Mouse (Mus musculus) erythroblast, embryonic 14.5 days (primary cell): ENCODE measurements around the gene March10. TPM values are rescaled to one million over a fixed set of nuclear protein-coding genes. Genes with fewer than 3 reads are reported as not detected.

Experiments used
- H3K27me3 ChIP-seq: 2 replicates; pipeline ENCODE4 v1.6.1; 2012; ENCODE audit warnings: inconsistent platforms; ENCODE audit not compliant: control insufficient read depth
- H3K36me3 ChIP-seq: 2 replicates; pipeline ENCODE4 v1.6.1; 2012; ENCODE audit warnings: mild to moderate bottlenecking, inconsistent platforms; ENCODE audit not compliant: control insufficient read depth
- H3K4me1 ChIP-seq: 2 replicates; pipeline ENCODE4 v1.6.1; 2012; ENCODE audit warnings: inconsistent platforms; ENCODE audit not compliant: control insufficient read depth
- H3K4me3 ChIP-seq: replicated peaks from 2 replicates; pipeline ENCODE3; 2012; ENCODE audit warnings: moderate library complexity, mild to moderate bottlenecking, inconsistent platforms
- H3K9me3 ChIP-seq: 2 replicates; pipeline ENCODE4 v1.6.1; 2012; ENCODE audit warnings: low read length, inconsistent platforms, mixed read lengths; ENCODE audit not compliant: control insufficient read depth
- GATA1 ChIP-seq: IDR thresholded peaks from 2 replicates; pipeline ENCODE4 v1.6.1; 2012; ENCODE audit warnings: low read length, inconsistent platforms, mixed read lengths
- TAL1 ChIP-seq: IDR thresholded peaks from 3 replicates; pipeline ENCODE4 v1.6.1; 2012; ENCODE audit warnings: low read length, inconsistent platforms, mixed read lengths
- polyA plus RNA-seq: library from polyadenylated mRNA; stranded (reverse); fragments of >175 nt; gene quantifications from 2 replicates; pipeline ENCODE4 v1.2.3, GENCODE M21; 2012

The March10 gene
- polyA plus RNA-seq, 1 experiment = not detected

GRCm38 (mm10) chr11:105390290-105390689, 66.2 kb downstream of the March10 start:
- Histone ChIP-seq H3K36me3 (no peaks in the 10 kb centered on the region), H3K9me3 (peaks cover 4% of the 10 kb centered on the region; the same call in 1 of the 2 replicates), H3K4me3 (no peak overlapping the region), H3K4me1 (peaks cover 9% of the 10 kb centered on the region), H3K27me3 (peaks cover 4% of the 10 kb centered on the region; the same call in 1 of the 2 replicates)
- no peak for TF ChIP-seq TAL1
- TF ChIP-seq GATA1 = no peak

GRCm38 (mm10) chr11:105388636-105389035, 67.9 kb downstream of the March10 start:
- Histone ChIP-seq H3K36me3 (no peaks in the 10 kb centered on the region), H3K4me3 (no peak overlapping the region), H3K4me1 (peaks cover 9% of the 10 kb centered on the region), H3K27me3 (peaks cover 2% of the 10 kb centered on the region; the same call in 1 of the 2 replicates), H3K9me3 (peaks cover 4% of the 10 kb centered on the region)
- no peak for TF ChIP-seq GATA1
- TF ChIP-seq TAL1 = no peak

- no peak for TF ChIP-seq GATA1
- H3K9me3 ChIP-seq = peaks cover 4% of the 10 kb centered on the region
- peaks cover 2% of the 10 kb centered on the region; the same call in 1 of the 2 replicates for H3K27me3 ChIP-seq
- no peaks in the 10 kb centered on the region for H3K4me1 ChIP-seq
- H3K4me3 ChIP-seq = no peak overlapping the region
- H3K36me3 ChIP-seq = no peaks in the 10 kb centered on the region
These were observed 71.3 kb downstream of the March10 start for GRCm38 (mm10) chr11:105385266-105385665.

DNA sequence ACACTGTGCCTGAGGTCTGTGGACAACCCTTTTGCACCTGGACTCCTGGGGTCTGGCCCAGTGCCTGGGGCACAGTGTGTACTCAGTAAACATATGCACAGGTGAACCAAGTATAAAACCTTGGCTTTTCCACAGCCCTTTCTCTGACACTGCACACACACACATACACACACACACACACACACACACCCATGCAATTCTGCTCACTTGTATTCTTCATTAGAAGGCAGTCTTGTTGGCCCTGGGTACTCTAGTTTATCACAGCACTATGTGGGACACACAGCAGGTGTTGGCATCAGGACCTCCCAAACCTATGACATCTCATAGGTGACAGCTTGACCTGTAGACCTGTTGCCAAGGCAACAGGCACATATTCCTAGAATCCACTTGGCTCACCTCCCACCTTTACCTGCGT, 80.7 kb downstream of the March10 start:
- Histone ChIP-seq H3K36me3 (no peaks in the 10 kb centered on the region), H3K27me3 (no peaks in the 10 kb centered on the region; the same call in 1 of the 2 replicates), H3K9me3 (no peaks in the 10 kb centered on the region), H3K4me3 (no peak overlapping the region), H3K4me1 (peaks cover 50% of the 10 kb centered on the region)
- TF ChIP-seq TAL1 (no peak), GATA1 (no peak)

DNA sequence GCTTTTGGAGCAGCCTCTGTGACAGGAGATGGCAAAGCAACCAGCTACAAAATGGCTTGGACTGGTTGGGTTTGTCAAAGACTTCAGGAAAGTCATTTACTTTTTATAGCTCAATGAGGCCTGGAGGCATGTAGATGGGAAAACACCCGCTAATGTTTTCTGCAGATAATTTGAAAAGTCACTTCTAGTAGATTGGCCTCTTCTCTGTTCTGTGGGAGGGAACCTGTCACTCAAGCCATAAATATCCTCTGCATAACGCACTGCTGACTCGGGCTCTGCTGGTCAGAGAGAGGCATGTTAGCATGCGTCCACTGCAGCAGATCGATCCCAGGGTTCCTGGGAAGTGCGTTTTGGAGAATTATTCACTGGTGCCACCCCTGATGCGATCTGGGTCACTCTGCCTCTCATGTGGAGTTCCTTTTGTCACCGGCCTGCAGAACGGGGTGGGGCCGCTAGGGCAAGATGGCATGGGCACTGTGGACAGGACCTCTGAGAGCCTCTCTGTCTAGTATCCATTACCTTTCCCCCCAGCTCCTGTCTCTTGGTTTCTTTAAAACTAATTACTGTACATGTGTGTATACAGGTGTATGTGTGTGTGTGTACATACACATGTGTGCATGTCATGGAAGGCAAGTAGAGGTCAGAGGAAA, 81.9 kb downstream of the March10 start:
- H3K36me3 ChIP-seq = no peaks in the 10 kb centered on the region
- H3K4me3 ChIP-seq = no peak overlapping the region
- H3K27me3 ChIP-seq = no peaks in the 10 kb centered on the region; the same call in 1 of the 2 replicates
- peaks cover 54% of the 10 kb centered on the region for H3K4me1 ChIP-seq
- TF ChIP-seq GATA1 (no peak), TAL1 (no peak)
- no peaks in the 10 kb centered on the region for H3K9me3 ChIP-seq

GRCm38 (mm10) chr11:105373881-105374280, 82.7 kb downstream of the March10 start:
- Histone ChIP-seq H3K27me3 (no peaks in the 10 kb centered on the region; the same call in 1 of the 2 replicates), H3K9me3 (no peaks in the 10 kb centered on the region), H3K4me3 (no peak overlapping the region), H3K4me1 (peaks cover 60% of the 10 kb centered on the region), H3K36me3 (no peaks in the 10 kb centered on the region)
- TF ChIP-seq TAL1 = no peak
- TF ChIP-seq GATA1 = no peak

GRCm38 (mm10) chr11:105371818-105372217, 84.7 kb downstream of the March10 start:
- TF ChIP-seq GATA1 (no peak), TAL1 (no peak)
- Histone ChIP-seq H3K27me3 (no peaks in the 10 kb centered on the region; the same call in 1 of the 2 replicates), H3K4me3 (no peak overlapping the region), H3K9me3 (no peaks in the 10 kb centered on the region), H3K36me3 (no peaks in the 10 kb centered on the region), H3K4me1 (peaks cover 78% of the 10 kb centered on the region)

- Histone ChIP-seq H3K36me3 (no peaks in the 10 kb centered on the region), H3K4me1 (peaks cover 85% of the 10 kb centered on the region), H3K27me3 (peaks cover 2% of the 10 kb centered on the region), H3K4me3 (no peak overlapping the region), H3K9me3 (no peaks in the 10 kb centered on the region)
- no peak for TF ChIP-seq TAL1
- TF ChIP-seq GATA1 = no peak
These were observed 86.8 kb downstream of the March10 start for GRCm38 (mm10) chr11:105369526-105370386.

GRCm38 (mm10) chr11:105368833-105369232, 87.7 kb downstream of the March10 start:
- no peak for TF ChIP-seq TAL1
- TF ChIP-seq GATA1 = no peak
- no peaks in the 10 kb centered on the region for H3K9me3 ChIP-seq
- no peak overlapping the region for H3K4me3 ChIP-seq
- peaks cover 12% of the 10 kb centered on the region for H3K27me3 ChIP-seq
- peaks cover 85% of the 10 kb centered on the region for H3K4me1 ChIP-seq
- no peaks in the 10 kb centered on the region for H3K36me3 ChIP-seq
